Mouse (Mus musculus): ENCODE measurements around the gene Rnf208. TPM values are rescaled to one million over a fixed set of nuclear protein-coding genes. Genes with fewer than 3 reads are reported as not detected.

The Rnf208 gene
- total RNA-seq, 1 experiment: 4.8 TPM

DNA sequence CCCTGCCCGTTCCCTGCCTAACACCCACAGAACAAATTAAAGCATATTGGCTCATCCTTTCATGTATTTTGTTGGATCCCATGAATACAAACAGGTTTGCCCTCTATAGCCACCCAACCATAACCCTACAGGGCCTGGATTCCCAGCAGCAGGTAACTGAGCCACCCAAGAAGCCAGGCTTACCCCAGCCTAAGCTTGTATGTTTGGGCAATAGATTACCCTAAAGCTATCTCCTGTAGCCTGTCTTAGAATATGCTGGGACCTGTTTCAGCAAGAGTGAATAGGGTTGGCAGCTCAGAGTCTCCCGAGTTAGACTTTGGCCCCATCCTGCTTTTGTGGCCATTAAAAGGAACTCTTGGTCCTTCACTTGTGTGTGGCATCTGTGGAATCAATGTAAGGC, 43.5 kb downstream of the Rnf208 start:
- peaks cover 0 to 6% of the 10 kb centered on the region in 2 experiments; a peak in 1 of 4 replicates for H3K4me1 ChIP-seq (ENCODE audit: control insufficient read depth in 2 of 2, insufficient read depth in 2 of 2, low read length in 2 of 2, poor library complexity in 1 of 2)

GRCm38 (mm10) chr2:25286314-25286713, 44.3 kb downstream of the Rnf208 start:
- DNase-seq (ENCODE audit: low read depth, low spot score): no peak
- in situ Hi-C loops (cut with MboI; ENCODE audit: low sequenced_read_pairs in 2 of 2, unreplicated experiment in 2 of 2): no loop called here
- Histone ChIP-seq H3K36me3 (ENCODE audit: control insufficient read depth, insufficient read depth, low read length, poor library complexity, severe bottlenecking) (peaks cover 17% of the 10 kb centered on the region; the same call in 1 of the 2 replicates), H3K27ac (ENCODE audit: insufficient read depth, low read depth, low read length, poor library complexity, severe bottlenecking) (no peak overlapping the region), H3K9ac (ENCODE audit: insufficient read depth, low read depth, low read length, poor library complexity, severe bottlenecking) (no peak overlapping the region), H3K4me3 (ENCODE audit: insufficient read depth in 1 of 2, low read depth in 1 of 2, low read length in 2 of 2, poor library complexity in 1 of 2, severe bottlenecking in 1 of 2) (no peak overlapping the region), H3K4me1 (ENCODE audit: control insufficient read depth in 2 of 2, insufficient read depth in 2 of 2, low read length in 2 of 2, poor library complexity in 1 of 2) (peaks cover 0 to 8% of the 10 kb centered on the region in 2 experiments; a peak in 1 of 4 replicates), H3K9me3 (ENCODE audit: control insufficient read depth, insufficient read depth, low read depth, low read length) (no peaks in the 10 kb centered on the region)
- TF ChIP-seq MAFK (IDR thresholded peaks at IDR 0.05; ENCODE audit: insufficient read depth, low read depth, low read length) (no peak), HCFC1 (IDR thresholded peaks at IDR 0.05; ENCODE audit: borderline replicate concordance, insufficient read depth, low read length) (no peak), ZNF384 (IDR thresholded peaks at IDR 0.05; ENCODE audit: low read depth, low read length) (no peak), ZC3H11A (IDR thresholded peaks at IDR 0.05; ENCODE audit: borderline replicate concordance, low read depth, low read length) (no peak), CHD2 (IDR thresholded peaks at IDR 0.05; ENCODE audit: low read depth, low read length) (no peak)

More for the DNA sequence above, 43.5 kb downstream of the Rnf208 start:
- no peak overlapping the region for H3K4me3 ChIP-seq (ENCODE audit: insufficient read depth in 1 of 2, low read depth in 1 of 2, low read length in 2 of 2, poor library complexity in 1 of 2, severe bottlenecking in 1 of 2)
- H3K27ac ChIP-seq (ENCODE audit: insufficient read depth, low read depth, low read length, poor library complexity, severe bottlenecking): no peak overlapping the region
- no peaks in the 10 kb centered on the region for H3K9me3 ChIP-seq (ENCODE audit: control insufficient read depth, insufficient read depth, low read depth, low read length)
- H3K36me3 ChIP-seq (ENCODE audit: control insufficient read depth, insufficient read depth, low read length, poor library complexity, severe bottlenecking): peaks cover 20% of the 10 kb centered on the region
- TF ChIP-seq ZNF384 (IDR thresholded peaks at IDR 0.05; ENCODE audit: low read depth, low read length) (no peak), MAFK (IDR thresholded peaks at IDR 0.05; ENCODE audit: insufficient read depth, low read depth, low read length) (no peak), HCFC1 (IDR thresholded peaks at IDR 0.05; ENCODE audit: borderline replicate concordance, insufficient read depth, low read length) (no peak), ZC3H11A (IDR thresholded peaks at IDR 0.05; ENCODE audit: borderline replicate concordance, low read depth, low read length) (no peak)
- H3K9ac ChIP-seq (ENCODE audit: insufficient read depth, low read depth, low read length, poor library complexity, severe bottlenecking): no peak overlapping the region
- in situ Hi-C loops (cut with MboI; ENCODE audit: low sequenced_read_pairs in 2 of 2, unreplicated experiment in 2 of 2): no loop called here
- no peak for DNase-seq (ENCODE audit: low read depth, low spot score)

DNA sequence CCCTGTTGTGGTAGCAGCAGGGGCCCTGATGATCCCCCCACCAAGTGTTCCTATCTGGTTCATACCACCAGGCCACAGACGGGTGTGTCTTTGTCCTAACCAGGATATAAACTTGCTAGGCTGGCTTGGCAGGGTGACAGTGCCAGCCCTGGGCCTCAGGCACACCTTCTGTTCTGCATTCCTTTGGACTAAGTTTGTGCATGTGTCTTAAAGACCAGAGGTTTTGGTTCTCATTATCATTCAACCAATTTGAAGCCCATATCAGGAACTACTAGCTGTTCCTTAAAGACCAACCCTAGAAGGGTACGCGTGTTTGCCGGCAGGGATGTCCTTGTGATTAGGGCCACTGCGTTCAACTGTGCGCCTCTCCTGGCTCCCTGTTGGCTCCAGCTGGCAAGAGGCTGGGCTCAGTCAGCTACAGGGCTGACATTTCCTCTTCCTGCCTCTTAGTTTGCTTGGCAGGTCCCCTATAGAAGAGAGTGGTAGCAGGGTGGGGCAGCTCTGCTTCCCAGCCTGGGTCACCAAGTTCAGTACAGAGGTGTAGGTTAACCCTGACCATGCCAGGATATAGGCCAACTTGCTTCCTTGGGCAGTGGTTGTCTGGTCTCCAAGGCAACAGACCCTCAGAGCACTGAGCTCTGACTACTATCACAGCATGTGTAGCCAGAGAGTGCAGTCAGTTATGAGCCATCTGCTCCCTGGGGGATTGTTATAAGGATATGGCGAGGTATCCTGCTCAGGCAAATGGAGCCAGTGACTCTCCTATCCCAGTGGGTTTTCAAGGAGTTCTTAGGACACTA, 45.0 kb downstream of the Rnf208 start:
- in situ Hi-C loops (cut with MboI; ENCODE audit: low sequenced_read_pairs in 2 of 2, unreplicated experiment in 2 of 2): no loop called here
- no peak for DNase-seq (ENCODE audit: low read depth, low spot score)
- H3K9ac ChIP-seq (ENCODE audit: insufficient read depth, low read depth, low read length, poor library complexity, severe bottlenecking): no peak overlapping the region
- no peak overlapping the region for H3K4me3 ChIP-seq (ENCODE audit: insufficient read depth in 1 of 2, low read depth in 1 of 2, low read length in 2 of 2, poor library complexity in 1 of 2, severe bottlenecking in 1 of 2)
- H3K36me3 ChIP-seq (ENCODE audit: control insufficient read depth, insufficient read depth, low read length, poor library complexity, severe bottlenecking): peaks cover 17% of the 10 kb centered on the region; the same call in 1 of the 2 replicates
- no peaks in the 10 kb centered on the region for H3K9me3 ChIP-seq (ENCODE audit: control insufficient read depth, insufficient read depth, low read depth, low read length)
- H3K27ac ChIP-seq (ENCODE audit: insufficient read depth, low read depth, low read length, poor library complexity, severe bottlenecking): no peak overlapping the region
- TF ChIP-seq CHD2 (IDR thresholded peaks at IDR 0.05; ENCODE audit: low read depth, low read length) (no peak), HCFC1 (IDR thresholded peaks at IDR 0.05; ENCODE audit: borderline replicate concordance, insufficient read depth, low read length) (no peak), MAFK (IDR thresholded peaks at IDR 0.05; ENCODE audit: insufficient read depth, low read depth, low read length) (no peak), ZNF384 (IDR thresholded peaks at IDR 0.05; ENCODE audit: low read depth, low read length) (no peak), ZC3H11A (IDR thresholded peaks at IDR 0.05; ENCODE audit: borderline replicate concordance, low read depth, low read length) (no peak)
- H3K4me1 ChIP-seq (ENCODE audit: control insufficient read depth in 2 of 2, insufficient read depth in 2 of 2, low read length in 2 of 2, poor library complexity in 1 of 2): peaks cover 0 to 9% of the 10 kb centered on the region in 2 experiments; a peak in 1 of 4 replicates

DNA sequence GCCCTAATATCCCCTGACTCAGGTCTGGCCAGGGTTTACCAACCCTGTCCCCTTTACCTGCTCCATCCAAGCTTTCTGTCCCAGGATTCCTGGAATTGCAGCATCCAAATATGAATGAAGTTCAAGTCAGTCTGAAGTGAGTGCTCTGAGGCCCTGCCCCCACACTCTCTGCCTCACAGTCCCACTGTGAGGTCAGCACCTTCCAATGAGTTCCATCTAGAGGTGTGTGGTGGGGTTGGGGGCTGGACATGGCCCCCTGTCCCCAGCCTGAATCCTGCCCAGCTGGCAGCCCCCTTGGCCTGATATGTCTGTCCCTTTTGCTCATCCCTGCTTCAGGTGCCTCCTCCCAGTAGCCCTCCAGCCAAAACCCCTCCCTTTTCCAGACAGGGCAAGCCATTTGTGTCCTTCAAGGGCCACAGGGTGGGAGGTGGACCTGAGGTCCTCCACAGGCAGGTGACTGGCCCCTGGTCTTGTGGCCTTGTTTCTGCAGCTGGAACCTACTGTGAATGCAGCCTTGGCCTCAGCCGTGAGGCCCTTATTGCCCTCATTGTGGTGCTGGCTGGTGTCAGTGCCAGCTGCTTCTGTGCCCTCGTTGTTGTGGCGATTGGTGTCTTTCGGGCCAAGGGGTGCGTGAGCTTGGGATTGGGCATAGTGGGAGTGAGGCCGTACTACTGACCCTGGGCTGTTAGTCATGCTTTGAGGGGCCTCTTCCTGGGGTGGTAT, 46.0 kb downstream of the Rnf208 start, which contains the start of gene Tmem210:
Gene Tmem210, plus strand, starts transcription at position 219 of the 723 bp plus-strand sequence.
- H3K4me1 ChIP-seq (ENCODE audit: control insufficient read depth in 2 of 2, insufficient read depth in 2 of 2, low read length in 2 of 2, poor library complexity in 1 of 2): peaks cover 0 to 13% of the 10 kb centered on the region in 2 experiments; a peak in 1 of 4 replicates
- in situ Hi-C loops (cut with MboI; ENCODE audit: low sequenced_read_pairs in 2 of 2, unreplicated experiment in 2 of 2): no loop called here
- no peak for DNase-seq (ENCODE audit: low read depth, low spot score)
- no peak for TF ChIP-seq ZNF384 (IDR thresholded peaks at IDR 0.05; ENCODE audit: low read depth, low read length)
- no peak for TF ChIP-seq ZC3H11A (IDR thresholded peaks at IDR 0.05; ENCODE audit: borderline replicate concordance, low read depth, low read length)
- no peak for TF ChIP-seq CHD2 (IDR thresholded peaks at IDR 0.05; ENCODE audit: low read depth, low read length)
- TF ChIP-seq HCFC1 (IDR thresholded peaks at IDR 0.05; ENCODE audit: borderline replicate concordance, insufficient read depth, low read length): no peak
- no peak for TF ChIP-seq MAFK (IDR thresholded peaks at IDR 0.05; ENCODE audit: insufficient read depth, low read depth, low read length)
- no peaks in the 10 kb centered on the region for H3K9me3 ChIP-seq (ENCODE audit: control insufficient read depth, insufficient read depth, low read depth, low read length)
- no peak within 1 kb of the TSS for H3K4me3 ChIP-seq (ENCODE audit: insufficient read depth in 1 of 2, low read depth in 1 of 2, low read length in 2 of 2, poor library complexity in 1 of 2, severe bottlenecking in 1 of 2)
- no peak within 1 kb of the TSS for H3K27ac ChIP-seq (ENCODE audit: insufficient read depth, low read depth, low read length, poor library complexity, severe bottlenecking)
- H3K9ac ChIP-seq (ENCODE audit: insufficient read depth, low read depth, low read length, poor library complexity, severe bottlenecking): no peak within 1 kb of the TSS
- peaks cover 14% of the 10 kb centered on the region; the same call in 1 of the 2 replicates for H3K36me3 ChIP-seq (ENCODE audit: control insufficient read depth, insufficient read depth, low read length, poor library complexity, severe bottlenecking)

Measured in ES-E14 (cell line).